Mouse (Mus musculus): ENCODE results near the gene Rhob. TPM values are rescaled to one million over a fixed set of nuclear protein-coding genes. Genes with fewer than 3 reads are reported as not detected.

The Rhob gene
- polyA plus RNA-seq, 1 experiment from 2014 or later = 52.9 TPM

DNA sequence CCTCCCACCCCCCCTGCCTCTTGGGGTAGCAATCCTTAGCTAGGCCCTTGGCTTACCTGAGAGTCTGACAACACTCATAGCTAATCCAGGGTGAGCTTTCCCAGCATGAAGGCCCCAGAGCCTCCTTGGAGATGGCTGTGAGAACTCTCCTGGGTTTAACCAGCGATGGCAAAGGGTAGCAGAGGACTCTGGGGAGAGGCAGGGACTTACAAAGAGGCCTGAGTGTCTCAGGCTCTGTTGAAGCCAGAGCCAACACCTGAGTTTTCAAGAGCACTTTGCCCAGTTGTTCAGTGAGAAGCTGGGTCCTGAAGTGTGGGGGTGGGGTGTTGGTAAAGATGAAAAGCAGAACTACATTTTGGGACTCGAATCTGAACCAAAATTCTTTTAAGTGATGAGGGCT lies 44.8 kb downstream of the Rhob start:
- Histone ChIP-seq H3K4me2 (no peak overlapping the region), H3K4me1 (replicated peaks) (peaks cover 27% of the 10 kb centered on the region), H3K27me3 (replicated peaks) (no peaks in the 10 kb centered on the region), H3K27ac (ENCODE audit: poor library complexity, severe bottlenecking) (no peak overlapping the region), H3K36me3 (no peaks in the 10 kb centered on the region), H3K9ac (no peak overlapping the region), H3K4me3 (no peak overlapping the region), H3K9me3 (replicated peaks) (no peaks in the 10 kb centered on the region)
- WGBS = 32% methylated on average over 2 of the region's 2 CpGs
- no peak for ATAC-seq (ENCODE audit: insufficient number of reproducible peaks, low FRiP score)

DNA sequence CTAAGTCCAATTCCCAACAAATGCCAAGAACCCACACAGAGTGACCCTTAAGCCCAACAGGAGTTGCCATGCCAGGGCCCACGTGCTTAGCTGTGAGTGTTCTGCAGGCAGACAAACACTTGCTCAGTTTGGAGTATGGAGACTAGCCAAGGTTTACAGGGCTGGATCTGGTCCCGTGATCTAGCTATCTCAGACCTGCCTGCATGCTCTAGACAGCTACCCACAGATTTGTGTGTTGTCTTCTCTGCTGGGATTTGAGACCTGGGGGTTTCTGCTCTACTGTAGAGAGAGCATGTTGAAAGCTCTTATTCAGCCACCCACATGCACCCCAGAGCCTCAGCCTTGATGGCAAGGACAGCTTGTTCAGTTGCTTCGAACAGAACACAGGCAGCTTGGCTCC lies 45.3 kb downstream of the Rhob start:
- no peak for ATAC-seq (ENCODE audit: insufficient number of reproducible peaks, low FRiP score)
- H3K4me1 ChIP-seq (replicated peaks) = peaks cover 27% of the 10 kb centered on the region
- H3K27me3 ChIP-seq (replicated peaks) = no peaks in the 10 kb centered on the region
- H3K4me2 ChIP-seq = no peak overlapping the region
- no peak overlapping the region for H3K4me3 ChIP-seq
- no peak overlapping the region for H3K27ac ChIP-seq (ENCODE audit: poor library complexity, severe bottlenecking)
- 68% methylated on average over 3 of the region's 3 CpGs for WGBS
- H3K9ac ChIP-seq = no peak overlapping the region
- H3K36me3 ChIP-seq = no peaks in the 10 kb centered on the region
- no peaks in the 10 kb centered on the region for H3K9me3 ChIP-seq (replicated peaks)

DNA sequence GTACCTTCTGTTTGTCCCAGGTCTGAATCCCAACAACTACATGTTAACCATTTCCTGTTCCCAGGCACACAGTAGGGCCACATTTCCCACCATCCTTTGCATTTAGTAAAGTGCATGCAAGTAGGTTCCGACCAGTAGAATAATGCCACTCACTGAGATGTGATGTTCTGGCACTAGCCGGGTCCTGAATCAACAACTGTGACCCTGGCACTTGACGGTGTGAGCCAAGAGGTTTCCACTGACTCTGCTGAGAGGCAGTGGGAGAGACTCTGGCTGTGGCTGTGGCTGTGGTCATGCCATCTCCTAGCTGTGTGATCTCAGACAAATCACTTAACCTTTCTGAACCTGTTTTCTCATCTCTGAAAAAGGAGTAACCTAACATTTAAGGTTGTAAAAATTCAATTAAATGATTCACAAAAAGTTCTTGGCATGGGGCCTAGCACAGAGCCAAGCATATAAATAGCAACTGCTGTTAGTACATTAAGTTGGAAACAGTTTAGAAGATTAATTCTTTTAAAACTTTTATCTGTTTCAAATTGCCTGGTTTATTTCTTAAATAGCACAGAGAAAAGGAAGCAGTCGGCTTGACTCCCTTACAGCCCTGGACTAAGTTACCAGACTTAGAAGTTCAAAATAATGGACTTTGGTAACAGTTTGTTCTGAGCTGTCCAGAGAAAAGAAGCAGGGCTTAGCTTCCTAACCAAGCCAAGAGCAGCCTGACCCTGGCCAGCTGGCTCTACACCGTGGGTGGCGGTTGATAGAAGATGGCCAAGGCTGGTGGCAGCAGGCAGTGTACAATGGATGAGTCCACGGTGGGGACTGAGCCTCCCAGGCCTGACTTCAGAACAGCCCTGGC lies 46.8 kb downstream of the Rhob start:
- H3K9me3 ChIP-seq (replicated peaks) = no peaks in the 10 kb centered on the region
- H3K36me3 ChIP-seq = no peaks in the 10 kb centered on the region
- H3K4me2 ChIP-seq = no peak overlapping the region
- ATAC-seq (ENCODE audit: insufficient number of reproducible peaks, low FRiP score) = no peak
- no peak overlapping the region for H3K27ac ChIP-seq (ENCODE audit: poor library complexity, severe bottlenecking)
- no peaks in the 10 kb centered on the region for H3K27me3 ChIP-seq (replicated peaks)
- no peak overlapping the region for H3K4me3 ChIP-seq
- WGBS = 73% methylated on average over 7 of the region's 7 CpGs
- peaks cover 27% of the 10 kb centered on the region for H3K4me1 ChIP-seq (replicated peaks)
- H3K9ac ChIP-seq = no peak overlapping the region

DNA sequence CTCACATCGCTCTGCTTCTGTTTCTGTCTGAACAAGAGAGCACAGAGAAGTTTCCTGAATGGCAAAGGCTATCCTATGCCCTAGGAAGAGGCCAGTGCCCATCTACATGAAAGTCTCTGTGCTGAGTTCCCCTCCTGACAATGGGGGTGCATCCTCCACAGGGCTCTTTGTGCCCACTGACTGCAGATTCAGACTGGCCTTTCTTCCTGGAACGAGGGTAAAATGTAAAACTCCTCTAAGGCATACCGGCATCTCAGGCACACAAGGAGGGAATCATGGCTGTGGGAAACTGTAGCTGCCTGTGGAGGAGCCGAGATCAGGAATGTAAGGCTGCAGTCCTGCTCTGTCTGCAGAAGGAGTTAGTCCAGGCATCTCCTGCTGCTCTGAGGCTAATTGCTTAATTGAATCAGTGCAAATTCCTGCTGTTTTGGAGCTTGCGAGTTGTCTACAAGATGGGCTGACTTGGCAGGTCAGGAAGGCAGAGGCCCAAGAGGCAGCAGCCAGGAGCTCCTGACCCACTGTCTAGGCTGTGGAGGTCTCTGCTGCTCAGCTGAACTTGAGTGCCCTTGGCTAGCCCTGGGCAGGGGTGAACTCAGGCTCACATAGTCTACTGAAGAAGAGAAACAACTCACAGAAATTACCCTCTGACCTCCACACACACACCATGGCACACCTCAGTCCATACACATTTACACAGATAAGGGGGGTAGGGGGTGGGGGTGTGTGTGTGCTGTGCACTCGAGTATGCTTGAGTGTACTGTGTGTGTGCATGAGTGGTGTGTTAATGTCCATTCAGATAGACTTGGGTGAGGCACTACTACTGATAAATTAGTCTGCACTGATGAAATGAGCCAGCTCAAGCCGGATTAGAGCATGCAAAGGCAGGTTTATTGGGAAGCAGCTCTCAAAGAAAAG lies 48.0 kb downstream of the Rhob start:
- H3K4me2 ChIP-seq = no peak overlapping the region
- H3K9me3 ChIP-seq (replicated peaks) = no peaks in the 10 kb centered on the region
- 49% methylated on average over 7 of the region's 7 CpGs for WGBS
- H3K9ac ChIP-seq = no peak overlapping the region
- H3K4me1 ChIP-seq (replicated peaks) = peaks cover 22% of the 10 kb centered on the region
- no peak overlapping the region for H3K27ac ChIP-seq (ENCODE audit: poor library complexity, severe bottlenecking)
- ATAC-seq (ENCODE audit: insufficient number of reproducible peaks, low FRiP score) = no peak
- H3K36me3 ChIP-seq = no peaks in the 10 kb centered on the region
- no peaks in the 10 kb centered on the region for H3K27me3 ChIP-seq (replicated peaks)
- no peak overlapping the region for H3K4me3 ChIP-seq

DNA sequence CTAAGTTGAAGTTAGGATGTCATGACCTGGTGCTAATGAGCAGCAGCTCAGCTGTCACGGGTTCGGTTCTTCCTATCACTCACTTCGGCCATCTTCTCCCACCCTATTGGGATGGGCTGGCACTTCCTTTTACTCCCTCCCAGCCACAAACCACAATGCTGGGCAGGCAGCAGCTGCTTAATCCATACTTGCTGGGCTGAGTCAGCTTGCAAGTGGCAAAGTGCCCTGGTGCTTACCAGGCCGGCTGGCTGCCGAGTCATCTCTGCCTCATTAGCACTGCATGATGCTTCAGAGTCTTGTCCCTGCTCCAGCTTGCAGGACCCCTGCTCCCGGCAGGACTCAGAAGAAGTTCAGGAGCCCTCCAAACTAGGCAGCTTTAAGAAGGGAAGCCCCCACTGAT lies 49.2 kb downstream of the Rhob start:
- Histone ChIP-seq H3K9me3 (replicated peaks) (no peaks in the 10 kb centered on the region), H3K36me3 (no peaks in the 10 kb centered on the region), H3K9ac (no peak overlapping the region), H3K4me1 (replicated peaks) (peaks cover 22% of the 10 kb centered on the region), H3K27me3 (replicated peaks) (no peaks in the 10 kb centered on the region), H3K4me3 (no peak overlapping the region), H3K27ac (ENCODE audit: poor library complexity, severe bottlenecking) (no peak overlapping the region), H3K4me2 (no peak overlapping the region)
- WGBS = 66% methylated on average over 6 of the region's 6 CpGs
- no peak for ATAC-seq (ENCODE audit: insufficient number of reproducible peaks, low FRiP score)

DNA sequence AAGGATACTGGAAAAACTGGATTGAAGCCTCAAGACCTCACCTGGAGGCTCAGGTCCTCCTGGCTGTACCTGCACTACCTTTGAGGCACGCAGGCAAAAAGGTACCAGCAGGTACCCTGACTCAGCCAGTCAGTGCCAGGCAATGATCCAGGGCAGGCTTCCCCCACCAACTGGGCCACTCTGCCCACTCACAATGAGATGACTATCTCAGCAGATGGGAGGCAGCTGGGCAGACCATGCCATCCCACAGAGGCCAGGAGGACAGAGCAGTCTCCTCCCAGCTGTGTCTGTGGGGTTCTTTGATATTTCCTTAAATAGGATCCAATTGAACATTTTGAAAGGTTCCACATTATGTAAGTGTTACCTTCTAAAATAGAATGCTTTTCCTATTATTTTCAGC lies 49.8 kb downstream of the Rhob start:
- peaks cover 24% of the 10 kb centered on the region for H3K4me1 ChIP-seq (replicated peaks)
- H3K27ac ChIP-seq (ENCODE audit: poor library complexity, severe bottlenecking) = no peak overlapping the region
- no peaks in the 10 kb centered on the region for H3K27me3 ChIP-seq (replicated peaks)
- no peak for ATAC-seq (ENCODE audit: insufficient number of reproducible peaks, low FRiP score)
- WGBS = 85% methylated on average over 1 of the region's 1 CpGs
- H3K4me2 ChIP-seq = no peak overlapping the region
- no peaks in the 10 kb centered on the region for H3K9me3 ChIP-seq (replicated peaks)
- H3K4me3 ChIP-seq = no peak overlapping the region
- no peaks in the 10 kb centered on the region for H3K36me3 ChIP-seq
- H3K9ac ChIP-seq = no peak overlapping the region

Other genes with a start within 250 kb of the Rhob start
- 0.24 and 0.27 TPM in 2 replicates for gene Gdf7, start 198.1 kb downstream of the Rhob start, polyA plus RNA-seq (2016; fragmentation: Nextera tagmentation; extraction: Ambion mirVana)
- 16.5 and 18.3 TPM in 2 replicates for gene Hs1bp3, start 186.6 kb downstream of the Rhob start, polyA plus RNA-seq (2016; fragmentation: Nextera tagmentation; extraction: Ambion mirVana)
- not detected in 2 replicates for gene Slc7a15, start 99.1 kb upstream of the Rhob start, polyA plus RNA-seq (2016; fragmentation: Nextera tagmentation; extraction: Ambion mirVana)
- 35.8 and 37.3 TPM in 2 replicates for gene Pum2, start 174.1 kb upstream of the Rhob start, polyA plus RNA-seq (2016; fragmentation: Nextera tagmentation; extraction: Ambion mirVana)